Mouse (Mus musculus): ENCODE measurements around the gene Gm3486. TPM values are rescaled to one million over a fixed set of nuclear protein-coding genes. Genes with fewer than 3 reads are reported as not detected.
"Not testable (repeated sequence)": the region's sequence is repeated elsewhere in the genome, so short reads cannot be mapped to it uniquely, and the experiment has no call there.

Gene Gm3486
- total RNA-seq (2021) = not detected
- long read RNA-seq, experiment 1 = 0 reads
- long read RNA-seq, experiment 2 = 0 reads

GRCm38 (mm10) chr14:41489385-41489784 is at the start of gene Gm3486:
Gene Gm3486 (minus strand): TSS chr14:41489485.
- not testable (repeated sequence) for DNase-seq (ENCODE audit: low spot score in 2 of 2)

- peak in 1 of 2 experiments; percentile 16 for DNase-seq (ENCODE audit: low spot score in 2 of 2)
These were observed 35.4 kb upstream of the Gm3486 start for GRCm38 (mm10) chr14:41524695-41525094.

- peak in 1 of 2 experiments; percentile 19 for DNase-seq (ENCODE audit: low spot score in 2 of 2)
These were observed 31.4 kb upstream of the Gm3486 start for GRCm38 (mm10) chr14:41520683-41521082.

- DNase-seq (ENCODE audit: low spot score in 2 of 2) = not testable (repeated sequence)
These were observed 35.9 kb downstream of the Gm3486 start, which contains the start of gene Gm7954 for GRCm38 (mm10) chr14:41453418-41453817. Gene Gm7954 (minus strand): TSS chr14:41453518.

Other genes with a start within 250 kb of the Gm3486 start
- gene Gm2832, start 210.7 kb downstream of the Gm3486 start, total RNA-seq (2021) = not detected
- gene Gm5798, start 140.9 kb downstream of the Gm3486 start, total RNA-seq (2021) = not detected
- not detected for gene Gm7945, start 103.1 kb downstream of the Gm3486 start, total RNA-seq (2021)
- gene Gm6482, start 81.2 kb downstream of the Gm3486 start, total RNA-seq (2021) = not detected
- not detected for gene Gm7954, start 36.0 kb downstream of the Gm3486 start, total RNA-seq (2021)
- not detected for gene Gm7970, start 66.1 kb upstream of the Gm3486 start, total RNA-seq (2021)
- gene 1700049E17Rik2, start 83.7 kb upstream of the Gm3486 start, total RNA-seq (2021) = not detected
- gene Gm3072, start 135.1 kb upstream of the Gm3486 start, total RNA-seq (2021) = not detected
- gene Gm3676, start 157.0 kb upstream of the Gm3486 start, total RNA-seq (2021) = not detected
- gene Gm8068, start 212.4 kb upstream of the Gm3486 start, total RNA-seq (2021) = not detected

Data from adrenal gland, adult 18-20 months (tissue).